Mouse (Mus musculus) embryonic facial prominence, embryonic 12.5 days (tissue): ENCODE results near the gene Cyp8b1. TPM values are rescaled to one million over a fixed set of nuclear protein-coding genes. Genes with fewer than 3 reads are reported as not detected.

Source experiments
- polyA plus RNA-seq: library from polyadenylated mRNA; unstranded; fragments of >200 nt; fragmentation: Nextera tagmentation; extraction: Ambion mirVana; gene quantifications from 2 replicates; pipeline ENCODE4 v1.2.1, GENCODE M21; 2016

Gene Cyp8b1
- polyA plus RNA-seq, 1 experiment from 2014 or later = not detected

Other genes with a start within 250 kb of the Cyp8b1 start
- 16.8 and 18.0 TPM in 2 replicates for gene Sec22c, start 210.8 kb downstream of the Cyp8b1 start, polyA plus RNA-seq
- gene Ss18l2, start 206.0 kb downstream of the Cyp8b1 start, polyA plus RNA-seq = 96.2 and 117 TPM in 2 replicates
- gene Nktr, start 197.1 kb downstream of the Cyp8b1 start, polyA plus RNA-seq = 73.7 and 85.5 TPM in 2 replicates
- 15.4 and 20.1 TPM in 2 replicates for gene Zfp651, start 157.0 kb downstream of the Cyp8b1 start, polyA plus RNA-seq
- gene Klhl40, start 138.7 kb downstream of the Cyp8b1 start, polyA plus RNA-seq = 2.9 and 3.6 TPM in 2 replicates
- 0.40 TPM in 1 of 2 replicates, not detected in the other for gene Hhatl, start 123.8 kb downstream of the Cyp8b1 start, polyA plus RNA-seq
- 1.3 and 1.5 TPM in 2 replicates for gene Ccdc13, start 76.8 kb downstream of the Cyp8b1 start, polyA plus RNA-seq
- 128 and 154 TPM in 2 replicates for gene Higd1a, start 57.9 kb downstream of the Cyp8b1 start, polyA plus RNA-seq
- 0.22 and 0.27 TPM in 2 replicates for gene Ackr2, start 17.9 kb downstream of the Cyp8b1 start, polyA plus RNA-seq
- 2.1 and 2.2 TPM in 2 replicates for gene Fam198a, start 34.7 kb upstream of the Cyp8b1 start, polyA plus RNA-seq
- gene Pomgnt2, start 80.8 kb upstream of the Cyp8b1 start, polyA plus RNA-seq = 13.9 and 15.0 TPM in 2 replicates
- gene Snrk, start 201.0 kb upstream of the Cyp8b1 start, polyA plus RNA-seq = 53.0 and 57.6 TPM in 2 replicates